Mouse (Mus musculus) erythroblast, embryonic 14.5 days (primary cell): ENCODE measurements at regions not wholly inside any gene's neighbourhood (a gene's known extent, or its start where the extent isn't known, plus 50 kb on each side); places are given as distances from the start of the nearest gene placed in this dataset.

Source experiments
- GATA1 ChIP-seq: IDR thresholded peaks from 2 replicates; pipeline ENCODE4 v1.6.1; 2012; ENCODE audit warnings: low read length, inconsistent platforms, mixed read lengths
- TAL1 ChIP-seq: IDR thresholded peaks from 3 replicates; pipeline ENCODE4 v1.6.1; 2012; ENCODE audit warnings: low read length, inconsistent platforms, mixed read lengths

- no peak for TF ChIP-seq GATA1
- no peak for TF ChIP-seq TAL1
These were observed 134.1 kb upstream of the Lef1 start for GRCm38 (mm10) chr3:130976206-130976605.
